Mouse (Mus musculus) midbrain, embryonic 10.5 days (tissue): ENCODE data around the gene 3110082I17Rik. TPM values are rescaled to one million over a fixed set of nuclear protein-coding genes. Genes with fewer than 3 reads are reported as not detected.

Source experiments
- DNase-seq: peaks from one replicate; pipeline ENCODE4 v3.0.0-alpha.2; 2017; ENCODE audit warnings: low spot score
- H3K27ac ChIP-seq: fragments of 300-500 bp; sonication (generic); replicated peaks from 2 replicates; pipeline ENCODE4 v1.5.1; 2016; ENCODE audit warnings: mild to moderate bottlenecking
- H3K27me3 ChIP-seq: fragments of 300-500 bp; sonication (generic); 2 replicates; pipeline ENCODE4 v1.6.1; 2016; ENCODE audit warnings: low read depth, mild to moderate bottlenecking; ENCODE audit not compliant: poor library complexity, severe bottlenecking
- H3K36me3 ChIP-seq: fragments of 300-500 bp; sonication (generic); 2 replicates; pipeline ENCODE4 v1.6.1; 2016; ENCODE audit warnings: mild to moderate bottlenecking, moderate library complexity
- H3K4me1 ChIP-seq: fragments of 300-500 bp; sonication (generic); 2 replicates; pipeline ENCODE4 v1.6.1; 2016
- H3K4me3 ChIP-seq: fragments of 300-500 bp; sonication (generic); 2 replicates; pipeline ENCODE4 v1.5.1; 2016; ENCODE audit warnings: mild to moderate bottlenecking, moderate library complexity
- H3K9me3 ChIP-seq: fragments of 300-500 bp; sonication (generic); replicated peaks from 2 replicates; pipeline ENCODE4 v1.6.1; 2016; ENCODE audit warnings: mild to moderate bottlenecking
- WGBS: fragments of 180-500 bp; shearing (Covaris S2); methylation state at CpG from one replicate; pipeline ENCODE4 v1.1.7; 2016; 5-methylcytosine and 5-hydroxymethylcytosine counted together
- polyA plus RNA-seq: library from polyadenylated mRNA; unstranded; fragments of >200 nt; fragmentation: Nextera tagmentation; extraction: Ambion mirVana; gene quantifications from 2 replicates; pipeline ENCODE4 v1.2.1, GENCODE M21; 2016

The 3110082I17Rik gene
- polyA plus RNA-seq: 56.6 and 64.7 TPM in 2 replicates

- 4% methylated on average over 42 of the region's 42 CpGs for WGBS
- H3K9me3 ChIP-seq: no peaks in the 10 kb centered on the region
- H3K36me3 ChIP-seq: peaks cover 15% of the 10 kb centered on the region
- no peaks in the 10 kb centered on the region for H3K27me3 ChIP-seq
- peak; percentile 96 for DNase-seq
- peak within 1 kb of the TSS; percentile 74 for H3K4me3 ChIP-seq
- H3K27ac ChIP-seq: peak within 1 kb of the TSS; percentile 79
- H3K4me1 ChIP-seq: peaks cover 21% of the 10 kb centered on the region
Measured at GRCm38 (mm10) chr5:139460384-139461067, at the start of gene 3110082I17Rik. Gene 3110082I17Rik (minus strand): TSS chr5:139460527.

GRCm38 (mm10) chr5:139506207-139506606 lies 45.9 kb upstream of the 3110082I17Rik start:
- DNase-seq: no peak
- 25% methylated on average over 5 of the region's 5 CpGs for WGBS
- H3K27me3 ChIP-seq: peaks cover 30% of the 10 kb centered on the region; the same call in 1 of the 2 replicates
- H3K4me3 ChIP-seq: no peak overlapping the region
- H3K9me3 ChIP-seq: no peaks in the 10 kb centered on the region
- H3K36me3 ChIP-seq: no peaks in the 10 kb centered on the region
- H3K4me1 ChIP-seq: no peaks in the 10 kb centered on the region
- H3K27ac ChIP-seq: no peak overlapping the region

GRCm38 (mm10) chr5:139505073-139505606 lies 44.8 kb upstream of the 3110082I17Rik start:
- Histone ChIP-seq H3K27me3 (peaks cover 20% of the 10 kb centered on the region; the same call in 1 of the 2 replicates), H3K4me1 (no peaks in the 10 kb centered on the region), H3K4me3 (no peak overlapping the region), H3K27ac (no peak overlapping the region), H3K36me3 (no peaks in the 10 kb centered on the region), H3K9me3 (no peaks in the 10 kb centered on the region)
- DNase-seq: peak; percentile 62
- WGBS: 7% methylated on average over 11 of the region's 14 CpGs

GRCm38 (mm10) chr5:139502281-139502680 lies 42.0 kb upstream of the 3110082I17Rik start:
- H3K27me3 ChIP-seq: 0 out of 2 replicates have a peak, but pooled peaks cover 12% of the 10 kb centered on the region
- 90% methylated on average over 14 of the region's 14 CpGs for WGBS
- no peak overlapping the region for H3K4me3 ChIP-seq
- H3K4me1 ChIP-seq: no peaks in the 10 kb centered on the region
- H3K9me3 ChIP-seq: no peaks in the 10 kb centered on the region
- no peak overlapping the region for H3K27ac ChIP-seq
- H3K36me3 ChIP-seq: no peaks in the 10 kb centered on the region
- no peak for DNase-seq

GRCm38 (mm10) chr5:139498791-139499190 lies 38.5 kb upstream of the 3110082I17Rik start:
- H3K4me3 ChIP-seq: no peak overlapping the region
- H3K27me3 ChIP-seq: 0 out of 2 replicates have a peak, but pooled peaks cover 5% of the 10 kb centered on the region
- no peak for DNase-seq
- WGBS: 70% methylated on average over 5 of the region's 5 CpGs
- no peaks in the 10 kb centered on the region for H3K4me1 ChIP-seq
- H3K9me3 ChIP-seq: no peaks in the 10 kb centered on the region
- no peaks in the 10 kb centered on the region for H3K36me3 ChIP-seq
- no peak overlapping the region for H3K27ac ChIP-seq

GRCm38 (mm10) chr5:139496939-139497338 lies 36.6 kb upstream of the 3110082I17Rik start:
- 57% methylated on average over 5 of the region's 5 CpGs for WGBS
- no peak overlapping the region for H3K4me3 ChIP-seq
- no peak for DNase-seq
- no peaks in the 10 kb centered on the region for H3K36me3 ChIP-seq
- H3K9me3 ChIP-seq: no peaks in the 10 kb centered on the region
- H3K4me1 ChIP-seq: no peaks in the 10 kb centered on the region
- H3K27ac ChIP-seq: no peak overlapping the region
- H3K27me3 ChIP-seq: no peaks in the 10 kb centered on the region

GRCm38 (mm10) chr5:139495019-139495669 lies 34.8 kb upstream of the 3110082I17Rik start:
- no peaks in the 10 kb centered on the region for H3K4me1 ChIP-seq
- no peaks in the 10 kb centered on the region for H3K27me3 ChIP-seq
- H3K4me3 ChIP-seq: no peak overlapping the region
- no peak for DNase-seq
- no peaks in the 10 kb centered on the region for H3K9me3 ChIP-seq
- no peak overlapping the region for H3K27ac ChIP-seq
- no peaks in the 10 kb centered on the region for H3K36me3 ChIP-seq
- 71% methylated on average over 22 of the region's 22 CpGs for WGBS

GRCm38 (mm10) chr5:139493690-139494089 lies 33.4 kb upstream of the 3110082I17Rik start:
- Histone ChIP-seq H3K27ac (no peak overlapping the region), H3K4me3 (no peak overlapping the region), H3K4me1 (no peaks in the 10 kb centered on the region), H3K9me3 (no peaks in the 10 kb centered on the region), H3K27me3 (no peaks in the 10 kb centered on the region), H3K36me3 (no peaks in the 10 kb centered on the region)
- DNase-seq: no peak
- 73% methylated on average over 5 of the region's 5 CpGs for WGBS

GRCm38 (mm10) chr5:139491348-139491747 lies 31.0 kb upstream of the 3110082I17Rik start:
- peaks cover 8% of the 10 kb centered on the region; the same call in 1 of the 2 replicates for H3K9me3 ChIP-seq
- 52% methylated on average over 8 of the region's 8 CpGs for WGBS
- no peaks in the 10 kb centered on the region for H3K36me3 ChIP-seq
- no peaks in the 10 kb centered on the region for H3K27me3 ChIP-seq
- 0 out of 2 replicates have a peak overlapping the region, but pooled peaks have one; percentile 9 for H3K27ac ChIP-seq
- H3K4me3 ChIP-seq: no peak overlapping the region
- no peak for DNase-seq
- H3K4me1 ChIP-seq: no peaks in the 10 kb centered on the region

- WGBS: 88% methylated on average over 11 of the region's 11 CpGs
- no peak overlapping the region for H3K27ac ChIP-seq
- H3K4me1 ChIP-seq: no peaks in the 10 kb centered on the region
- H3K36me3 ChIP-seq: no peaks in the 10 kb centered on the region
- no peak for DNase-seq
- H3K4me3 ChIP-seq: no peak overlapping the region
- H3K27me3 ChIP-seq: no peaks in the 10 kb centered on the region
- peaks cover 17% of the 10 kb centered on the region; the same call in 1 of the 2 replicates for H3K9me3 ChIP-seq
Measured at GRCm38 (mm10) chr5:139490131-139490530, 29.8 kb upstream of the 3110082I17Rik start.

- Histone ChIP-seq H3K27me3 (no peaks in the 10 kb centered on the region), H3K9me3 (peaks cover 17% of the 10 kb centered on the region; the same call in 1 of the 2 replicates), H3K27ac (peak within 1 kb of the TSS; percentile 88), H3K4me1 (peaks cover 15% of the 10 kb centered on the region), H3K4me3 (peak within 1 kb of the TSS; percentile 85), H3K36me3 (peaks cover 31% of the 10 kb centered on the region)
- WGBS: 1% methylated on average over 42 of the region's 42 CpGs
- DNase-seq: peak; percentile 100
Measured at GRCm38 (mm10) chr5:139484185-139484814, 24.0 kb upstream of the 3110082I17Rik start, which contains the start of gene Zfand2a. Gene Zfand2a (minus strand): TSS chr5:139484549.

- H3K27me3 ChIP-seq: no peaks in the 10 kb centered on the region
- H3K4me3 ChIP-seq: peak overlapping the region; percentile 85
- peaks cover 15% of the 10 kb centered on the region for H3K4me1 ChIP-seq
- peaks cover 41% of the 10 kb centered on the region for H3K36me3 ChIP-seq
- no peak for DNase-seq
- no peak overlapping the region for H3K27ac ChIP-seq
- WGBS: 67% methylated on average over 14 of the region's 14 CpGs
- peaks cover 17% of the 10 kb centered on the region; the same call in 1 of the 2 replicates for H3K9me3 ChIP-seq
Measured at GRCm38 (mm10) chr5:139483171-139483848, 23.0 kb upstream of the 3110082I17Rik start.
